Mouse (Mus musculus) bone marrow, adult 2 months (tissue): Measurements from ENCODE around the gene Pard3b. TPM values are rescaled to one million over a fixed set of nuclear protein-coding genes. Genes with fewer than 3 reads are reported as not detected.

Experiments
- H3K27ac ChIP-seq: fragments of 200-500 bp; 2 replicates; pipeline ENCODE4 v1.5.1; 2012; ENCODE audit warnings: low read depth, mild to moderate bottlenecking, control low read depth, inconsistent platforms, low read length; ENCODE audit not compliant: control insufficient read depth, poor library complexity, insufficient read depth
- H3K4me1 ChIP-seq: fragments of 200-500 bp; 2 replicates; pipeline ENCODE4 v1.6.1; 2011; ENCODE audit warnings: low read length; ENCODE audit not compliant: control insufficient read depth, insufficient read depth
- H3K4me3 ChIP-seq: fragments of 200-500 bp; replicated peaks from 2 replicates; pipeline ENCODE3; 2011; ENCODE audit warnings: mild to moderate bottlenecking, low read depth, low read length, control low read depth; ENCODE audit not compliant: control insufficient read depth
- CTCF ChIP-seq: fragments of 200-500 bp; IDR thresholded peaks from 2 replicates; pipeline ENCODE4 v1.5.1; 2011; ENCODE audit warnings: low read length, control low read depth; ENCODE audit not compliant: control insufficient read depth, insufficient read depth
- POLR2A ChIP-seq: fragments of 200-500 bp; IDR thresholded peaks from 2 replicates; pipeline ENCODE4 v1.6.1; 2011; ENCODE audit warnings: low read depth, mild to moderate bottlenecking, control low read depth, low read length, borderline replicate concordance; ENCODE audit not compliant: control insufficient read depth
- WGBS: fragments of 180-500 bp; shearing (Covaris S2); methylation state at CpG from one replicate; pipeline ENCODE4 v1.1.7; 2018; 5-methylcytosine and 5-hydroxymethylcytosine counted together
- polyA plus RNA-seq: library from polyadenylated mRNA; stranded (reverse); fragments of >200 nt; gene quantifications from 2 replicates; pipeline ENCODE4 v1.2.4, GENCODE M21; 2011; ENCODE audit warnings: low replicate concordance; ENCODE audit not compliant: missing spikeins, insufficient read depth, insufficient read length

The Pard3b gene
- polyA plus RNA-seq, 1 experiment = 9.7 TPM

DNA sequence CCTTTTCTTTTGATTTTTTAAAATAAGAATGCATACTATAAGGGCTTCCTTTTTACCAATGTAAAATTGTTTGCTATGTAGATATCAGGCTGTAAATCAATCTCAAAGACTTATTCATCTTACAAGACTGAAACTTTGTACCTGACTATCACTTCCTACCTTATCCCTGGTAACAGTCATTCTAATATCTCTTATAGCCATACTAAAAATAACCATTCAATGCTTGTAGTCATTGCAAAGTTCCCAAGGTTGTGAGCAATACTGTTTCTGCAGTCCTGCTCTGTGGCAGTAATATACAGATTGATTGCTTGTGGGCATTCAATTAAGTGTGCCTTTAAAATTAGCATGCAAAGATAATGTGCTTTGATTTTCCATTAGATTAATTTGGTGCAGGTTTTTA lies 72.9 kb downstream of the Pard3b start:
- H3K4me3 ChIP-seq = no peak overlapping the region
- no peak for TF ChIP-seq CTCF
- no peak for TF ChIP-seq POLR2A
- H3K27ac ChIP-seq = no peak overlapping the region
- H3K4me1 ChIP-seq = peaks cover 1% of the 10 kb centered on the region; the same call in 1 of the 2 replicates

DNA sequence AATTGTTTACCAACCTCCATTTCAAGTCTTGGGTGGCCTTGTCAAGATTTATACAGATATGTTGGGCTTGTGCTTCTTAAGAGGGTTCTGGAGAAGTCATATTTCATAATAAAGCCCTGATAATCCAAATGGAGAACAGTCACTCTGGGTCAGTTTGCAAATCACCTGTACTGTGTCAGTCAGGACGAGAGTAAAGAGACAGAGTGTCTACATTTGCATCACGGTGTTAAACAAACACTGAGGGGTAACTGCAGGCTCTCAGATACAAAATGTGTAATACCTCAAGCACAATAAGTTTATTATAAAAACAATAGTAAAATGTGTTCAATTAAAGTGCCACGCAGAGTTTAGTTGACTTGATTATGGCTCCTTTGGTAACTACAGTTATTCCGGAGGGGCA lies 91.0 kb downstream of the Pard3b start:
- WGBS = 84% methylated on average over 4 of the region's 4 CpGs
- H3K27ac ChIP-seq = no peak overlapping the region
- no peaks in the 10 kb centered on the region for H3K4me1 ChIP-seq
- TF ChIP-seq POLR2A (no peak), CTCF (no peak)
- no peak overlapping the region for H3K4me3 ChIP-seq

GRCm38 (mm10) chr1:61736550-61736949 lies 97.9 kb downstream of the Pard3b start:
- Histone ChIP-seq H3K27ac (no peak overlapping the region), H3K4me1 (no peaks in the 10 kb centered on the region), H3K4me3 (no peak overlapping the region)
- TF ChIP-seq CTCF (no peak), POLR2A (no peak)
- WGBS = 76% methylated on average over 1 of the region's 1 CpGs

GRCm38 (mm10) chr1:61742831-61743230 lies 104.2 kb downstream of the Pard3b start:
- no peak overlapping the region for H3K27ac ChIP-seq
- H3K4me1 ChIP-seq = no peaks in the 10 kb centered on the region
- no peak for TF ChIP-seq CTCF
- TF ChIP-seq POLR2A = no peak
- H3K4me3 ChIP-seq = no peak overlapping the region

- no peak overlapping the region for H3K27ac ChIP-seq
- no peak for TF ChIP-seq CTCF
- TF ChIP-seq POLR2A = no peak
Observed at GRCm38 (mm10) chr1:61747481-61747880, 108.9 kb downstream of the Pard3b start.

GRCm38 (mm10) chr1:61751008-61751407 lies 112.4 kb downstream of the Pard3b start:
- 76% methylated on average over 1 of the region's 1 CpGs for WGBS
- no peaks in the 10 kb centered on the region for H3K4me1 ChIP-seq
- TF ChIP-seq POLR2A (no peak), CTCF (no peak)
- no peak overlapping the region for H3K4me3 ChIP-seq
- no peak overlapping the region for H3K27ac ChIP-seq

More at GRCm38 (mm10) chr1:61747481-61747880, 108.9 kb downstream of the Pard3b start:
- H3K4me3 ChIP-seq = no peak overlapping the region
- H3K4me1 ChIP-seq = no peaks in the 10 kb centered on the region

DNA sequence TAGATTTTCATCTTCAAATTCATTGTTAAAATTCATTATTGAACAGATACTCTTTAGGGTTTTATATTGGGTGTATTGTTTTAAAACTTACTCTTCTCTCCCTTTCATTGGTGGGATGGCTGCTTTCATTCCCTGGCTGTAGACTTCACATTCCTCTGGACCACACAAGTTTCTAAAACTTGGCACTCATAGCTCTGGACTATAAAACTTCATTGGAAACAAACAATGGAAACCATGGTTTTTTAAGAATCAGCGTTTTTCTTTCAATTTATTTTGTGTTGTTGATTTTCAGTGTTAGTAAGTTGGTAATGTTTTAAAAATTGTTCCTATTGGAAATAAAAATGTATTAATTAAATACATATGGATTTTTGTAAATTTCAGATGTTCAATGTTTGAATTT lies 118.1 kb downstream of the Pard3b start:
- no peak for TF ChIP-seq CTCF
- TF ChIP-seq POLR2A = no peak
- Histone ChIP-seq H3K4me1 (no peaks in the 10 kb centered on the region), H3K4me3 (no peak overlapping the region), H3K27ac (no peak overlapping the region)
- WGBS = 81% methylated on average over 1 of the region's 1 CpGs

DNA sequence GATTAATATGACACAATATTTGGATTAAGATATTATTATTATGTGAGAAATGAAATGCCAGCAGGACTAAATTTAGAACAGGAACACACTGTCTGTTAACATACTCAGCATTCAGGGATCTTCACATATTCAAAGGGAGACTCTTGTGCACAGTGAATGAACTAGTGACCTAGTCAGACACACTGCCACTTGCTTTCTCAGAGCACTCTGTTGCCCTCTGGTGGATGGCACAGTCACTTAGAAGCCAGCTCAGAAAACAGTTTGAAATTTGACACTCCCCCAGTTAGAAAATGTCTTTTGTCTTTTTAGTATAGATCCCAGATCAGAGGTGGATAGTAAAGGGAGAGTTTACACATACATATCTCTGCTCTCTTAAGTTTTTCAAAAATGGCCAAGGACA lies 132.6 kb downstream of the Pard3b start:
- TF ChIP-seq CTCF (peak; percentile 50), POLR2A (no peak)
- H3K4me1 ChIP-seq = no peaks in the 10 kb centered on the region

GRCm38 (mm10) chr1:61778731-61779130 lies 140.1 kb downstream of the Pard3b start:
- TF ChIP-seq CTCF (no peak), POLR2A (no peak)
- H3K4me1 ChIP-seq = no peaks in the 10 kb centered on the region
- H3K4me3 ChIP-seq = no peak overlapping the region
- H3K27ac ChIP-seq = no peak overlapping the region

More for the DNA sequence above, 132.6 kb downstream of the Pard3b start:
- Histone ChIP-seq H3K27ac (no peak overlapping the region), H3K4me3 (no peak overlapping the region)

DNA sequence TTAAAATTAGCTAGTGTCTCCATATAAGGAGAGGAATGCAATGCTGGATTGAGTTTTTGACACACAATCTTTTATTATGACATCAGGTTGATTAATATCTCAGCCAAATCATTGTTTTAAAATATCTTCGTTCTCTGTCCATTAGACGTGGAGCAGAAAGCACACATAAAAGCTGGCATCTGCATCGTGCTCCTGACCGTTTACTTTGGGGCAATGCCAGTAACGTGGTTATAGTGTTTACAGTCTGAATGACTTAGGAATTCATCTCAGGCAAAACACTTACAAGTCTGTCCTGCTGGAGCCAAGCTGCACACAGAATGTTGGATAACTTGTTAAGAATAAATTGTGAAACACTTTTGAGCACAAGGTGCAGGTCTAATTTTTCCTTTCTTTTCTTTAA lies 141.3 kb downstream of the Pard3b start:
- no peaks in the 10 kb centered on the region for H3K4me1 ChIP-seq
- TF ChIP-seq POLR2A = no peak
- no peak for TF ChIP-seq CTCF
- no peak overlapping the region for H3K4me3 ChIP-seq
- 37% methylated on average over 5 of the region's 5 CpGs for WGBS
- H3K27ac ChIP-seq = no peak overlapping the region
